Mouse (Mus musculus) right cerebral cortex, postnatal 14 days (tissue): Measurements from ENCODE around the gene Vipr1.

ENCODE experiments used
- DNase-seq: peaks from one replicate; pipeline ENCODE4 v3.0.0; 2022

The Vipr1 gene

GRCm38 (mm10) chr9:121681191-121681590, 38.7 kb downstream of the Vipr1 start:
- no peak for DNase-seq

- no peak for DNase-seq
These were observed 39.6 kb downstream of the Vipr1 start for GRCm38 (mm10) chr9:121682037-121682680.

GRCm38 (mm10) chr9:121684702-121685101, 42.2 kb downstream of the Vipr1 start:
- no peak for DNase-seq

- peak; percentile 43 for DNase-seq
These were observed 47.7 kb downstream of the Vipr1 start for GRCm38 (mm10) chr9:121690200-121690651.

GRCm38 (mm10) chr9:121690734-121691133, 48.2 kb downstream of the Vipr1 start:
- DNase-seq, result no peak

GRCm38 (mm10) chr9:121694736-121695135, 52.2 kb downstream of the Vipr1 start:
- DNase-seq, result no peak

- DNase-seq, result no peak
These were observed 54.1 kb downstream of the Vipr1 start for GRCm38 (mm10) chr9:121696626-121697025.

GRCm38 (mm10) chr9:121697150-121698049, 54.9 kb downstream of the Vipr1 start:
- peak; percentile 75 for DNase-seq

GRCm38 (mm10) chr9:121704261-121704645, 61.7 kb downstream of the Vipr1 start:
- DNase-seq, result no peak

GRCm38 (mm10) chr9:121704646-121705625, 62.4 kb downstream of the Vipr1 start, which contains the start of gene Sec22c:
Gene Sec22c, minus strand, starts transcription at chr9:121705490.
- DNase-seq, result peak; percentile 83

GRCm38 (mm10) chr9:121706029-121706675, 63.6 kb downstream of the Vipr1 start:
- DNase-seq, result no peak

- no peak for DNase-seq
These were observed 65.3 kb downstream of the Vipr1 start for GRCm38 (mm10) chr9:121707801-121708200.

GRCm38 (mm10) chr9:121708506-121709486, 66.3 kb downstream of the Vipr1 start:
- no peak for DNase-seq

- peak; percentile 99 for DNase-seq
These were observed 67.5 kb downstream of the Vipr1 start, which contains the start of gene Ss18l2 for GRCm38 (mm10) chr9:121709898-121710583. Gene Ss18l2, plus strand, starts transcription at chr9:121710329.

GRCm38 (mm10) chr9:121710584-121710975, 68.1 kb downstream of the Vipr1 start:
- DNase-seq, result peak; percentile 27

GRCm38 (mm10) chr9:121717048-121717447, 74.5 kb downstream of the Vipr1 start:
- no peak for DNase-seq

- no peak for DNase-seq
These were observed 75.7 kb downstream of the Vipr1 start for GRCm38 (mm10) chr9:121718070-121718705.

- peak; percentile 98 for DNase-seq
These were observed 76.3 kb downstream of the Vipr1 start, which contains the start of gene Nktr for GRCm38 (mm10) chr9:121718792-121719318. Gene Nktr, plus strand, starts transcription at chr9:121719169.
